Mouse (Mus musculus): Measurements from ENCODE around the gene Srpr. TPM values are rescaled to one million over a fixed set of nuclear protein-coding genes. Genes with fewer than 3 reads are reported as not detected.

Srpr gene
- polyA plus RNA-seq, 1 experiment from 2014 or later: 65.8 TPM

- H3K9ac ChIP-seq: no peak overlapping the region
- ATAC-seq (replicated peaks): no peak
- WGBS: 89% methylated on average over 4 of the region's 4 CpGs
- no peak overlapping the region for H3K27ac ChIP-seq
- no peaks in the 10 kb centered on the region for H3K27me3 ChIP-seq (replicated peaks)
- no peaks in the 10 kb centered on the region for H3K9me3 ChIP-seq
- no peak overlapping the region for H3K4me3 ChIP-seq
- H3K4me2 ChIP-seq: no peak overlapping the region
- peaks cover 28% of the 10 kb centered on the region for H3K36me3 ChIP-seq (replicated peaks)
- no peaks in the 10 kb centered on the region for H3K4me1 ChIP-seq
Observed at GRCm38 (mm10) chr9:35278451-35278850, 78.5 kb downstream of the Srpr start.

GRCm38 (mm10) chr9:35282006-35282850, 82.3 kb downstream of the Srpr start:
- no peak overlapping the region for H3K9ac ChIP-seq
- 0 out of 2 replicates have a peak, but pooled peaks cover 6% of the 10 kb centered on the region for H3K36me3 ChIP-seq (replicated peaks)
- ATAC-seq (replicated peaks): peak; percentile 55
- no peaks in the 10 kb centered on the region for H3K4me1 ChIP-seq
- 18% methylated on average over 5 of the region's 5 CpGs for WGBS
- H3K4me3 ChIP-seq: no peak overlapping the region
- H3K9me3 ChIP-seq: no peaks in the 10 kb centered on the region
- H3K4me2 ChIP-seq: no peak overlapping the region
- H3K27ac ChIP-seq: no peak overlapping the region
- H3K27me3 ChIP-seq (replicated peaks): no peaks in the 10 kb centered on the region; the same call in 1 of the 2 replicates

GRCm38 (mm10) chr9:35282851-35283200, 82.9 kb downstream of the Srpr start:
- Histone ChIP-seq H3K4me3 (no peak overlapping the region), H3K9ac (no peak overlapping the region), H3K27me3 (replicated peaks) (no peaks in the 10 kb centered on the region; the same call in 1 of the 2 replicates), H3K36me3 (replicated peaks) (0 out of 2 replicates have a peak, but pooled peaks cover 2% of the 10 kb centered on the region), H3K9me3 (no peaks in the 10 kb centered on the region), H3K4me1 (no peaks in the 10 kb centered on the region), H3K4me2 (no peak overlapping the region), H3K27ac (no peak overlapping the region)
- 57% methylated on average over 5 of the region's 5 CpGs for WGBS
- peak; percentile 18; the same call in 1 of the 2 replicates for ATAC-seq (replicated peaks)

- no peak overlapping the region for H3K4me3 ChIP-seq
- H3K27ac ChIP-seq: no peak overlapping the region
- H3K4me1 ChIP-seq: no peaks in the 10 kb centered on the region
- H3K9me3 ChIP-seq: no peaks in the 10 kb centered on the region
- no peaks in the 10 kb centered on the region; the same call in none of the 2 replicates for H3K27me3 ChIP-seq (replicated peaks)
- 61% methylated on average over 13 of the region's 13 CpGs for WGBS
- H3K4me2 ChIP-seq: no peak overlapping the region
- ATAC-seq (replicated peaks): peak; percentile 37
- no peaks in the 10 kb centered on the region for H3K36me3 ChIP-seq (replicated peaks)
- H3K9ac ChIP-seq: no peak overlapping the region
Observed at GRCm38 (mm10) chr9:35283415-35284069, 83.6 kb downstream of the Srpr start.

GRCm38 (mm10) chr9:35284351-35284750, 84.4 kb downstream of the Srpr start:
- Histone ChIP-seq H3K27me3 (replicated peaks) (no peaks in the 10 kb centered on the region; the same call in none of the 2 replicates), H3K4me3 (no peak overlapping the region), H3K4me2 (no peak overlapping the region), H3K27ac (no peak overlapping the region), H3K36me3 (replicated peaks) (no peaks in the 10 kb centered on the region), H3K9me3 (no peaks in the 10 kb centered on the region), H3K4me1 (no peaks in the 10 kb centered on the region), H3K9ac (no peak overlapping the region)
- WGBS: 87% methylated on average over 4 of the region's 4 CpGs
- no peak for ATAC-seq (replicated peaks)

- H3K27me3 ChIP-seq (replicated peaks): no peaks in the 10 kb centered on the region; the same call in none of the 2 replicates
Observed at GRCm38 (mm10) chr9:35286351-35286750, 86.4 kb downstream of the Srpr start.

GRCm38 (mm10) chr9:35289992-35290391, 90.0 kb downstream of the Srpr start:
- no peaks in the 10 kb centered on the region for H3K4me1 ChIP-seq
- no peak for ATAC-seq (replicated peaks)
- H3K9ac ChIP-seq: no peak overlapping the region
- no peak overlapping the region for H3K4me3 ChIP-seq
- H3K27me3 ChIP-seq (replicated peaks): no peaks in the 10 kb centered on the region; the same call in 1 of the 2 replicates
- H3K27ac ChIP-seq: no peak overlapping the region
- WGBS: 23% methylated on average over 7 of the region's 7 CpGs
- H3K9me3 ChIP-seq: no peaks in the 10 kb centered on the region
- no peaks in the 10 kb centered on the region for H3K36me3 ChIP-seq (replicated peaks)
- H3K4me2 ChIP-seq: no peak overlapping the region

More at GRCm38 (mm10) chr9:35286351-35286750, 86.4 kb downstream of the Srpr start:
- ATAC-seq (replicated peaks): no peak
- Histone ChIP-seq H3K27ac (no peak overlapping the region), H3K9me3 (no peaks in the 10 kb centered on the region), H3K36me3 (replicated peaks) (no peaks in the 10 kb centered on the region), H3K4me1 (no peaks in the 10 kb centered on the region), H3K4me2 (no peak overlapping the region), H3K4me3 (no peak overlapping the region), H3K9ac (no peak overlapping the region)
- 60% methylated on average over 3 of the region's 3 CpGs for WGBS

- no peaks in the 10 kb centered on the region for H3K9me3 ChIP-seq
- H3K27me3 ChIP-seq (replicated peaks): no peaks in the 10 kb centered on the region; the same call in 1 of the 2 replicates
- no peak overlapping the region for H3K4me3 ChIP-seq
- H3K4me2 ChIP-seq: no peak overlapping the region
- H3K27ac ChIP-seq: no peak overlapping the region
- no peaks in the 10 kb centered on the region for H3K4me1 ChIP-seq
- WGBS: 98% methylated on average over 3 of the region's 3 CpGs
- H3K9ac ChIP-seq: no peak overlapping the region
- ATAC-seq (replicated peaks): no peak
- H3K36me3 ChIP-seq (replicated peaks): no peaks in the 10 kb centered on the region
Observed at GRCm38 (mm10) chr9:35290417-35290816, 90.4 kb downstream of the Srpr start.

- no peak overlapping the region for H3K4me3 ChIP-seq
- no peaks in the 10 kb centered on the region; the same call in 1 of the 2 replicates for H3K27me3 ChIP-seq (replicated peaks)
- H3K36me3 ChIP-seq (replicated peaks): no peaks in the 10 kb centered on the region
- H3K4me2 ChIP-seq: no peak overlapping the region
- 82% methylated on average over 4 of the region's 4 CpGs for WGBS
- no peak overlapping the region for H3K27ac ChIP-seq
- H3K4me1 ChIP-seq: no peaks in the 10 kb centered on the region
- ATAC-seq (replicated peaks): no peak
- H3K9me3 ChIP-seq: no peaks in the 10 kb centered on the region
- no peak overlapping the region for H3K9ac ChIP-seq
Observed at GRCm38 (mm10) chr9:35290916-35291315, 90.9 kb downstream of the Srpr start.

GRCm38 (mm10) chr9:35293465-35293864, 93.5 kb downstream of the Srpr start:
- H3K9ac ChIP-seq: no peak overlapping the region
- no peaks in the 10 kb centered on the region for H3K36me3 ChIP-seq (replicated peaks)
- H3K9me3 ChIP-seq: no peaks in the 10 kb centered on the region
- no peak overlapping the region for H3K4me2 ChIP-seq
- no peak overlapping the region for H3K27ac ChIP-seq
- no peak overlapping the region for H3K4me3 ChIP-seq
- no peaks in the 10 kb centered on the region; the same call in 1 of the 2 replicates for H3K27me3 ChIP-seq (replicated peaks)
- ATAC-seq (replicated peaks): no peak
- WGBS: 85% methylated on average over 5 of the region's 5 CpGs
- no peaks in the 10 kb centered on the region for H3K4me1 ChIP-seq
